Mouse (Mus musculus) layer of hippocampus, adult 8-10 months (tissue): ENCODE measurements around the gene Tmem132c. TPM values are rescaled to one million over a fixed set of nuclear protein-coding genes. Genes with fewer than 3 reads are reported as not detected.

Source experiments
- DNase-seq, 2 experiments: peaks; one replicate each; pipeline ENCODE4 v3.0.0; 2022; ENCODE audit warnings: low spot score in 2 of 2
- total RNA-seq, 4 experiments: library from RNA; stranded (reverse); gene quantifications; 2 replicates each; pipeline ENCODE4 v1.2.4; 2022

Gene Tmem132c
- total RNA-seq, 4 experiments from 2014 or later, result 3.9 to 4.1 (median 4.0) TPM

GRCm38 (mm10) chr5:127398010-127398409 is 156.4 kb downstream of the Tmem132c start:
- no peak for DNase-seq

GRCm38 (mm10) chr5:127405391-127406000 is 163.9 kb downstream of the Tmem132c start:
- DNase-seq, result peak in 1 of 2 experiments; percentile 31

GRCm38 (mm10) chr5:127406014-127406655 is 164.5 kb downstream of the Tmem132c start:
- DNase-seq, result no peak

- peak; percentile 18 to 29 for DNase-seq
Observed at GRCm38 (mm10) chr5:127416536-127416935, 174.9 kb downstream of the Tmem132c start.

GRCm38 (mm10) chr5:127423936-127424335 is 182.3 kb downstream of the Tmem132c start:
- no peak for DNase-seq

GRCm38 (mm10) chr5:127429124-127429523 is 187.5 kb downstream of the Tmem132c start:
- no peak for DNase-seq

GRCm38 (mm10) chr5:127431561-127431960 is 190.0 kb downstream of the Tmem132c start:
- no peak for DNase-seq

- DNase-seq, result no peak
Observed at GRCm38 (mm10) chr5:127436836-127437235, 195.2 kb downstream of the Tmem132c start.

- DNase-seq, result no peak
Observed at GRCm38 (mm10) chr5:127438639-127439038, 197.0 kb downstream of the Tmem132c start.

GRCm38 (mm10) chr5:127441963-127442362 is 200.4 kb downstream of the Tmem132c start:
- no peak for DNase-seq

- DNase-seq, result peak in 1 of 2 experiments; percentile 11
Observed at GRCm38 (mm10) chr5:127453580-127453979, 212.0 kb downstream of the Tmem132c start.

GRCm38 (mm10) chr5:127454068-127454467 is 212.5 kb downstream of the Tmem132c start:
- no peak for DNase-seq

GRCm38 (mm10) chr5:127456076-127456475 is 214.5 kb downstream of the Tmem132c start:
- no peak for DNase-seq

GRCm38 (mm10) chr5:127468151-127468550 is 226.5 kb downstream of the Tmem132c start:
- no peak for DNase-seq

GRCm38 (mm10) chr5:127470351-127470750 is 228.7 kb downstream of the Tmem132c start:
- DNase-seq, result no peak

GRCm38 (mm10) chr5:127471902-127472301 is 230.3 kb downstream of the Tmem132c start:
- DNase-seq, result no peak

- DNase-seq, result no peak
Observed at GRCm38 (mm10) chr5:127473706-127474105, 232.1 kb downstream of the Tmem132c start.

GRCm38 (mm10) chr5:127474856-127475255 is 233.2 kb downstream of the Tmem132c start:
- no peak for DNase-seq

- DNase-seq, result no peak
Observed at GRCm38 (mm10) chr5:127477790-127478189, 236.2 kb downstream of the Tmem132c start.

GRCm38 (mm10) chr5:127478322-127478721 is 236.7 kb downstream of the Tmem132c start:
- no peak for DNase-seq

GRCm38 (mm10) chr5:127480931-127481330 is 239.3 kb downstream of the Tmem132c start:
- DNase-seq, result no peak

- DNase-seq, result peak in 1 of 2 experiments; percentile 59
Observed at GRCm38 (mm10) chr5:127481416-127481815, 239.8 kb downstream of the Tmem132c start.

- DNase-seq, result no peak
Observed at GRCm38 (mm10) chr5:127482342-127482741, 240.7 kb downstream of the Tmem132c start.
